Mouse (Mus musculus) testis, adult 2 months (tissue): ENCODE data around the gene Pxylp1.

Experiments used
- CTCF ChIP-seq: fragments of 200-500 bp; IDR thresholded peaks from 2 replicates; pipeline ENCODE4 v1.5.1; 2012; ENCODE audit warnings: low read depth, mild to moderate bottlenecking, inconsistent platforms, low read length, moderate library complexity; ENCODE audit not compliant: control insufficient read depth, insufficient read depth, insufficient replicate concordance
- POLR2A ChIP-seq: fragments of 200-500 bp; IDR thresholded peaks from 2 replicates; pipeline ENCODE4 v1.6.1; 2012; ENCODE audit warnings: low read depth, mild to moderate bottlenecking, inconsistent platforms, low read length, moderate library complexity; ENCODE audit not compliant: control insufficient read depth

GRCm38 (mm10) chr9:96870104-96870503, 22.4 kb downstream of the Pxylp1 start:
- TF ChIP-seq CTCF (no peak), POLR2A (no peak)
